Mouse (Mus musculus) heart, postnatal 0 days (tissue): ENCODE results near the gene Plcb4. TPM values are rescaled to one million over a fixed set of nuclear protein-coding genes. Genes with fewer than 3 reads are reported as not detected.
A peak's percentile ranks its signal among the peaks of the same experiment; 100 is the strongest.

Experiments used
- ATAC-seq: fragments of 200-750 bp; cut with Nextera tagmentation; 2 replicates; pipeline ENCODE4 v1.8.0; 2017; ENCODE audit warnings: low read depth, moderate number of reproducible peaks, moderate library complexity; ENCODE audit not compliant: insufficient read depth
- DNase-seq: peaks from one replicate; pipeline ENCODE4 v3.0.0-alpha.2; 2016; ENCODE audit warnings: low spot score
- H3K27ac ChIP-seq: fragments of 300-500 bp; sonication (generic); 2 replicates; pipeline ENCODE4 v1.5.1; 2014; ENCODE audit warnings: low read depth, mild to moderate bottlenecking
- H3K27me3 ChIP-seq: fragments of 300-500 bp; sonication (generic); 2 replicates; pipeline ENCODE4 v1.6.1; 2014; ENCODE audit warnings: low read length, mixed read lengths; ENCODE audit not compliant: control insufficient read depth, insufficient read depth
- H3K36me3 ChIP-seq: fragments of 300-500 bp; sonication (generic); replicated peaks from 2 replicates; pipeline ENCODE4 v1.6.1; 2014; ENCODE audit warnings: low read length, mixed read lengths; ENCODE audit not compliant: control insufficient read depth, insufficient read depth
- H3K4me1 ChIP-seq: fragments of 300-500 bp; sonication (generic); 2 replicates; pipeline ENCODE4 v1.6.1; 2014; ENCODE audit warnings: antibody characterized with exemption; ENCODE audit not compliant: control insufficient read depth, insufficient read depth
- H3K4me2 ChIP-seq: fragments of 300-500 bp; sonication (generic); 2 replicates; pipeline ENCODE4 v1.6.1; 2014; ENCODE audit warnings: low read depth, mild to moderate bottlenecking, low read length, moderate library complexity
- H3K4me3 ChIP-seq: fragments of 300-500 bp; sonication (generic); 2 replicates; pipeline ENCODE4 v1.5.1; 2014; ENCODE audit warnings: low read depth, low read length
- H3K9ac ChIP-seq: fragments of 300-500 bp; sonication (generic); replicated peaks from 2 replicates; pipeline ENCODE4 v1.6.1; 2014; ENCODE audit warnings: low read depth, low read length, mixed read lengths
- H3K9me3 ChIP-seq: fragments of 300-500 bp; sonication (generic); replicated peaks from 2 replicates; pipeline ENCODE4 v1.6.1; 2016; ENCODE audit warnings: low read length; ENCODE audit not compliant: control insufficient read depth
- CTCF ChIP-seq: IDR thresholded peaks from 2 replicates; pipeline ENCODE4 v1.5.1; 2016; ENCODE audit warnings: antibody characterized with exemption, control low read depth, low read depth
- EP300 ChIP-seq: IDR thresholded peaks from 2 replicates; pipeline ENCODE4 v1.6.1; 2016; ENCODE audit warnings: antibody characterized with exemption, low read depth
- WGBS: fragments of 180-500 bp; shearing (Covaris S2); extraction: QIAGEN DNeasy Blood & Tissue Kit; methylation state at CpG from one replicate; pipeline ENCODE4 v1.1.7; 2014; 5-methylcytosine and 5-hydroxymethylcytosine counted together
- polyA plus RNA-seq: library from polyadenylated mRNA; unstranded; fragments of >200 nt; fragmentation: Nextera tagmentation; extraction: Ambion mirVana; gene quantifications from 2 replicates; pipeline ENCODE4 v1.2.1, GENCODE M21; 2015
- total RNA-seq: library from RNA; depleted of rRNA; stranded (reverse); fragments of >200 nt; gene quantifications from 2 replicates; pipeline ENCODE4 v1.2.3, GENCODE M21; 2014; ENCODE audit warnings: low replicate concordance

Gene Plcb4
- total and polyA plus RNA-seq, 2 experiments from 2014 or later, result 34.7 to 57.0 TPM

- TF ChIP-seq EP300 (no peak), CTCF (no peak)
- no peak for ATAC-seq
- DNase-seq, result no peak
- Histone ChIP-seq H3K4me2 (no peak overlapping the region), H3K27me3 (no peaks in the 10 kb centered on the region), H3K4me1 (peaks cover 13% of the 10 kb centered on the region; the same call in 1 of the 2 replicates), H3K4me3 (no peak overlapping the region), H3K36me3 (no peaks in the 10 kb centered on the region), H3K9ac (no peak overlapping the region), H3K9me3 (no peaks in the 10 kb centered on the region), H3K27ac (no peak overlapping the region; the same call in 1 of the 2 replicates)
- WGBS, result 59% methylated on average over 2 of the region's 2 CpGs
Observed at GRCm38 (mm10) chr2:135887805-135888204, 229.0 kb downstream of the Plcb4 start.

- Histone ChIP-seq H3K27me3 (no peaks in the 10 kb centered on the region), H3K4me1 (peaks cover 13% of the 10 kb centered on the region; the same call in 1 of the 2 replicates), H3K4me2 (no peak overlapping the region), H3K36me3 (no peaks in the 10 kb centered on the region), H3K9me3 (no peaks in the 10 kb centered on the region), H3K27ac (peak overlapping the region; percentile 36; the same call in 1 of the 2 replicates), H3K4me3 (no peak overlapping the region), H3K9ac (no peak overlapping the region)
- ATAC-seq (peak; percentile 17; the same call in 1 of the 2 replicates), DNase-seq (peak; percentile 35)
- TF ChIP-seq EP300, result no peak
- no peak for TF ChIP-seq CTCF
- 18% methylated on average over 4 of the region's 4 CpGs for whole genome bisulfite sequencing
Observed at GRCm38 (mm10) chr2:135888206-135888605, 229.4 kb downstream of the Plcb4 start.

GRCm38 (mm10) chr2:135888767-135889166 is 230.0 kb downstream of the Plcb4 start:
- Histone ChIP-seq H3K36me3 (no peaks in the 10 kb centered on the region), H3K4me2 (no peak overlapping the region), H3K9ac (no peak overlapping the region), H3K4me1 (peaks cover 17% of the 10 kb centered on the region; the same call in 1 of the 2 replicates), H3K27ac (peak overlapping the region; percentile 36; the same call in 1 of the 2 replicates), H3K9me3 (no peaks in the 10 kb centered on the region), H3K4me3 (no peak overlapping the region), H3K27me3 (no peaks in the 10 kb centered on the region)
- WGBS, result 75% methylated on average over 10 of the region's 10 CpGs
- ATAC-seq (no peak), DNase-seq (no peak)
- no peak for TF ChIP-seq CTCF
- no peak for TF ChIP-seq EP300

GRCm38 (mm10) chr2:135890083-135890482 is 231.3 kb downstream of the Plcb4 start:
- peaks cover 18% of the 10 kb centered on the region; the same call in 1 of the 2 replicates for H3K4me1 ChIP-seq
- 86% methylated on average over 1 of the region's 1 CpGs for WGBS

GRCm38 (mm10) chr2:135891097-135891496 is 232.3 kb downstream of the Plcb4 start:
- Histone ChIP-seq H3K4me3 (no peak overlapping the region), H3K9me3 (no peaks in the 10 kb centered on the region), H3K4me2 (no peak overlapping the region), H3K27ac (no peak overlapping the region), H3K27me3 (no peaks in the 10 kb centered on the region), H3K36me3 (no peaks in the 10 kb centered on the region), H3K9ac (no peak overlapping the region), H3K4me1 (peaks cover 20% of the 10 kb centered on the region; the same call in 1 of the 2 replicates)
- no peak for DNase-seq
- no peak for ATAC-seq
- WGBS, result 66% methylated on average over 10 of the region's 10 CpGs
- TF ChIP-seq CTCF (no peak), EP300 (no peak)

More at GRCm38 (mm10) chr2:135890083-135890482, 231.3 kb downstream of the Plcb4 start:
- Histone ChIP-seq H3K27me3 (no peaks in the 10 kb centered on the region), H3K36me3 (no peaks in the 10 kb centered on the region), H3K9me3 (no peaks in the 10 kb centered on the region), H3K4me2 (no peak overlapping the region), H3K27ac (no peak overlapping the region), H3K4me3 (no peak overlapping the region), H3K9ac (no peak overlapping the region)
- TF ChIP-seq EP300 (no peak), CTCF (peak; percentile 51)
- DNase-seq, result no peak
- ATAC-seq, result no peak

- no peak for ATAC-seq
Observed at GRCm38 (mm10) chr2:135891686-135892085, 232.9 kb downstream of the Plcb4 start.

More at GRCm38 (mm10) chr2:135891686-135892085, 232.9 kb downstream of the Plcb4 start:
- Histone ChIP-seq H3K27me3 (no peaks in the 10 kb centered on the region), H3K4me2 (no peak overlapping the region), H3K9me3 (no peaks in the 10 kb centered on the region), H3K27ac (no peak overlapping the region), H3K36me3 (no peaks in the 10 kb centered on the region), H3K4me3 (no peak overlapping the region), H3K9ac (no peak overlapping the region), H3K4me1 (peaks cover 20% of the 10 kb centered on the region; the same call in 1 of the 2 replicates)
- TF ChIP-seq EP300, result no peak
- no peak for TF ChIP-seq CTCF
- no peak for DNase-seq
- WGBS, result 91% methylated on average over 5 of the region's 5 CpGs
